Mouse (Mus musculus) 3T3-L1 (cell line): ENCODE data around the gene Trim67.

Experiments used
- DNase-seq: peaks from one replicate; pipeline ENCODE4 v3.0.0-alpha.2; 2015; ENCODE audit warnings: low read depth, low spot score

Gene Trim67

DNA sequence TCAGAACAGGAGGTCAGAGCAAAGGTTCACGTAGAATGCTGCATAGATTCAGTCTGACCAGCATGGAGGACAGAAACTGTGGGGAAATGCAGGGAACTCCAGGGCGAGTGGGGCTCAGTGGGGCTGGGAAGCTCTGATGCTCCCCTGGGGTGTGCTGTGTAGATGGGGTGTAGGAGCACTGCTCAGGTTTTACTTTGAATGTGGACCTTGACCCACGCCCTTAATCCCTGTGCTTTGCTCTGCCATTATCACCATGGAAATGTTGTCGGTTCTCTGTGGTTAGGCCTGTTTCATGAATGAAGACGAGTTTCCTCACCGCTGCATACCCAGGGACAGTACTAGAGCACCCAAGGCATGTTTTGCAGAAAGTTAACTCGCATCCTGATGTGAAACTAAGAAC, 78.6 kb downstream of the Trim67 start:
- DNase-seq = no peak

DNA sequence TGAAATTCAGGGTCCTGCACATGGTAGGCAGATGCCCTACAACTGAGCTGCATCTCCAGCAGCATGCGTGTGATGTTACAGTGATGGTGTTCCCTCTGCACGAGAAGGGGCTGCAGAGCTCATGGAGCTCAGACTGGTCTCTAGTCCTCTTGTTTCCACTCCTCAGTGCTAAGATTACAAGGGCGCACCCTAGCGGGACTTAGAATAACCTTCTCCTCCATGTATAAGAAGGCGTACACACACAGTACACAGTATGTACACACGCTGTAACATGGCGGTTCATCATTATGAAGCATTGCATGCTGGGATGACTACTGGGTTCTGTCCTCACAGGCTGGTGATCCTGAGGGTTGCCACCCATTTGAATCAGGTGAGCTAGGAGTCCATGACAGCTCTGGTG, 79.2 kb downstream of the Trim67 start:
- DNase-seq = no peak

DNA sequence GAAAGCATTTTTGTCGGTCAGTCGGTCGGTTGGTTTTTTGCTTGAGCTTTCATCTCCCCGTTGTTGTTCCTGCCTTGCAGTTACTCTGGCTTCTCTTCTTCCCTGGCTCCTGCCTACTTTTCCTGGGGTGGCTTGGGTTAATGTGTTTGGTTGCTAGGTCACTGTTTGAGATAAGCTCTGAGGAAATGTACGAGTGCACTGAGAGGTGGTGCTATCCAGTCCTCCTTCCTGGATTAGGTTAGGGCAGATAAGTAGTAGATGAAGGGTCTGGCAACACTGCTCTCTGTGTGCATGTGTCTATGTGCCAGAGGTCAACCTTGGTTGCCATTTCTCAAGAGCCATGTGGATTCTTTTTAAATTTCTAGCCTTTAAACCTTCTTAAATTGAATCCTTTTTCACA, 79.8 kb downstream of the Trim67 start:
- no peak for DNase-seq

DNA sequence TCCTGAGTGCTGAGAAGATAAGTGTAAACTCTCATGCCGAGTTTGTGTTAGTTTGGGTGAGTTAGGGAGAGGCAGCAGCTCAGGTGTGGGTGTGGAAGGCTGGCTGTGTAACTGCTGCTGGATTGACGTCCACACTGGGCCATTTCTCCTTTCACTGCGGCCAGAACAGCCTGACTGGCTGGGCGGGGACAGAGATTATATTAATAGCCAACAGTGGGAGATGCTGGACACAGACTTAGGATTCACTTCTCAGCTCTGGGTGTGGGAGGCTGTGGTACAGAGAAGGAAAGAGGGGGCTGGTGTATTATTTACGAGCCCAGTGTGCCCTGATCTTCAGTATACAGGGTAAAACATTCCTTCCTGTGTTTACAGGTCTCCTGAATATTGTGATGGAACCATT, 85.2 kb downstream of the Trim67 start:
- DNase-seq = no peak

DNA sequence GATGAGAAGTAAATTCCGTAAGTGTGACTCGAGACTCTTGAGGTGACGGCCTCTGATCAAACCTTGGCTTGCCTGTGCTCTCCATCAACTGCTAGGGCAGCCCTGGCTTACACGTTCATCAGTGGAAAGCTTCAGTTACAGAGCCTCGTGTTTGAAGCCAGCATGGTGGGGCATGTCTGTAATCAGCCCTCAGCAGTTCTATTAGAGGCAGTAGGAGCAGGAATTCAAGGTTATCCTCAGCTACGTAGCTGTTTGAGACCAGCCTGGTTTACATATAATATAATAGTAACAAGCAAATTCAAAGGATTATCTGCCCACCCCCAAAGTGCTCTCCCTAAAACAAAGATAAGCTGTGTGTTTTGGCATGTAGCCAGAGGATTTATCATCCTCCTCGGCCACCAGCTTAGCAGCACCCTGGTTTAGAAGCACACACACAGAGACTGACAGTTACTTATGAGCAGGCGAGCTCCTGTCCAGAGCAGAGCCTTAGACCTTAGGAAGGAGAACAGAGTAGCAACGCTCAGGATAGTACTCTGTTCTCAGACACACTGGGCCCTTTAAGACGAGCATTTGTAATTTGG, 86.1 kb downstream of the Trim67 start:
- DNase-seq = no peak
